Mouse (Mus musculus): ENCODE results near the gene Dop1b.
"Not testable (repeated sequence)": the region's sequence is repeated elsewhere in the genome, so short reads cannot be mapped to it uniquely, and the experiment has no call there.

Gene Dop1b

DNA sequence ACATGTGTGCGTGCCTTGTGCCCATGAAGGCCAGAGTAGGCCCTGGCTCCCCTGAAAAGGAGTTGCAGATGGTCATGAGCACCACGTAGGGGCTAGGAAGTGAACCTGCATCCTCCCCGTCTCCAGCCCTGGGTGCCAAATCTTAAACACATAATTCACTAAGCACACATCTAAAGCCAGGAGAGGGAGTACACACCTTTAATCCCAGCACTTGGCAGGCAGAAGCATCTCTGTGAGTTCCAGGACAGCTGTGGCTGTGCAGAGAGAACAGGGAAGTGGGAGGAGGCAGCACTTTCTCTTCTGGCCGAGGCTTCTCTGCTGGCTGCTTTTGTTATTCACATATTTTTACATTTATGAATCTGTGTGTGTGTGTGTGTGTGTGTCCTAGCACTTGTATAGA, 52.9 kb downstream of the Dop1b start:
- DNase-seq, result no peak

DNA sequence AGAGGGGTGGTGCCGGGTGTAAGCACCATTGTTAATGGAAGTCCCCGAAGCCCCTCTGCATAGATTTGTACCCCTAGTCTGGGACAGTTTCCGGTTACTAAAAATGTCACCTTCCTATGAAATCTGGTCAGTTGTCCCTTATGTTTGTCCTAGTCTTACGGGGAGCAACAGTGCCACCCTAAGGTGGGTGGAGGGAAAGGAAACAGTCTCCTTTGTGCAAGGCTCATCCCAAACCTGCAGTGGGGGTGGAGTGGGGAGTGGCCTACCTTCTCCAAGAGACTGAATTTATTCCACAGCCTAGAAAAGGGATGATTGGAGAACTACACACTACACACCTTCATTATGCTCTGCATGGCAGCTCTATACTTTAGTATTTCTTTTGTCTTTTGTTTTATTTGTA, 55.3 kb downstream of the Dop1b start:
- DNase-seq, result no peak

GRCm38 (mm10) chr16:93767548-93767947, 55.8 kb downstream of the Dop1b start:
- DNase-seq, result no peak

DNA sequence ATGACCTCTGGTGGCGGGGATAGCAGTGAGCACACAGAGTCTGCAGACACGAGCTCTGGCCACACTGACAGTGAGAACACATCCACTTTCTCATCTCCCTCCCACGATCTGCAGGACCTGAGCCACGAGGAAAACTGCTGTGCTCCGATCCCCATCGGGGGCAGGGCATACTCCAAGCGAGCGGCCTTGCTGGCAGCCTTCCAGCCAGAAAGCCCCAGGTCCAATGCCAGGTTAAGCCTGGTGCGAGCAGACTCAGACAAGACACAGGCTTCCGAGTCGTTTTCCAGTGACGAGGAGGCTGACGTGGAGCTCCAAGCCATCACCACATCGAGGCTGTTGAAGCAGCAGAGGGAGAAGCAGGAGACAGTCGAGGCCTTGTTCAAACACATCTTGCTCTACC, 57.9 kb downstream of the Dop1b start:
- no peak for DNase-seq

GRCm38 (mm10) chr16:93770271-93770926, 58.7 kb downstream of the Dop1b start:
- DNase-seq, result no peak

GRCm38 (mm10) chr16:93774658-93775057, 63.0 kb downstream of the Dop1b start:
- no peak for DNase-seq

DNA sequence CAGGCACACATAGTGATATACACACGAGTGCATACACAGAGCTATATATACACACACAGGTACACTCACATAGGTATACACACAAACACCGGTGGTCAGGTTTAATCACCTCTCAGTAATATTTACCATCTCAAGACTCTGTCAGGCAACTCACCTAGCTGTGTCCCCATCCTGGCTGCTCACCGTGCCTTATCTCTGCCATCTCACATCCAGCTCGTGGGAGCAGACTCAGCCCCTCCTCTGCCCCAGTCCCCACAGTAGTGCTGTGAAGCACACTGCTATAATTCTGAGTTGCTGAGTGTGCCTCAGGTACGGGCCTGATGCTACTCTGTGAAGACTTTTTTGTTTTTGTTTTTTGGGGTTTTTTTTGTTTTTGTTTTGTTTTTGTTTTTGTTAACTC, 64.8 kb downstream of the Dop1b start:
- DNase-seq, result no peak

GRCm38 (mm10) chr16:93777247-93777999, 65.7 kb downstream of the Dop1b start:
- no peak for DNase-seq

DNA sequence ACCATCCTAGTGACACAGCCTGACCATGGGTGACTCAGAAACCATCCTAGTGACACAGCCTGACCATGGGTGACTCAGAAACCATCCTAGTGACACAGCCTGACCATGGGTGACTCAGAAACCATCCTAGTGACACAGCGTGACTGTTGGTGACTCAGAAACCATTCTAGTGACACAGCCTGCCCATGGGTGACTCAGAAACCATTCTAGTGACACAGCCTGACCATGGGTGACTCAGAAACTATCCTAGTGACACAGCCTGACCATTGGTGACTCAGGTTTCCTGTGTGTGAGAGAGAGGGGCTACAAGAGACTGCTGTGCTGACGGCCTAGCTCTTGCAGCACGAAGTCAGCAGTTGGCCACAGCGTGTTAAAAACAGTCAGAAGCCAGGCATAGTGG, 66.7 kb downstream of the Dop1b start:
- DNase-seq, result not testable (repeated sequence)

DNA sequence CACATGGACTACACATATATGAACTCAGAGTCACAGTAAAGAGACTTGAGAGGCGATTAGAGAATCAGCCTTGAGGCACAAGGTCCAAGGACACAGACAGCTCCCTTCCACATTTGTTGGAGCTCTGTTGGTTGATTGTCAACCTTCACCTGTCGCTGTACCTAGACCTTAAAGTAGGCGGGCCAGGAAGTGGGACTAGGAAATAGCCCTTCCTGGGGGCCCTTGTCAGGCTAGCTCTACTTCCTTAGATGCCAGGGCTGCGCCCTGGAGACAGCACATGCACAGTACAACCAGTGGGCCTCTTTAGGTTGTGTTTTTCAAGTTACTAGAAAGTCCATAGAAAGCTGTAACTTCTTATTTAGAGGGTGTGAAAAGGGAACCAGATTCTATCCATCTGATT, 67.8 kb downstream of the Dop1b start:
- no peak for DNase-seq

DNA sequence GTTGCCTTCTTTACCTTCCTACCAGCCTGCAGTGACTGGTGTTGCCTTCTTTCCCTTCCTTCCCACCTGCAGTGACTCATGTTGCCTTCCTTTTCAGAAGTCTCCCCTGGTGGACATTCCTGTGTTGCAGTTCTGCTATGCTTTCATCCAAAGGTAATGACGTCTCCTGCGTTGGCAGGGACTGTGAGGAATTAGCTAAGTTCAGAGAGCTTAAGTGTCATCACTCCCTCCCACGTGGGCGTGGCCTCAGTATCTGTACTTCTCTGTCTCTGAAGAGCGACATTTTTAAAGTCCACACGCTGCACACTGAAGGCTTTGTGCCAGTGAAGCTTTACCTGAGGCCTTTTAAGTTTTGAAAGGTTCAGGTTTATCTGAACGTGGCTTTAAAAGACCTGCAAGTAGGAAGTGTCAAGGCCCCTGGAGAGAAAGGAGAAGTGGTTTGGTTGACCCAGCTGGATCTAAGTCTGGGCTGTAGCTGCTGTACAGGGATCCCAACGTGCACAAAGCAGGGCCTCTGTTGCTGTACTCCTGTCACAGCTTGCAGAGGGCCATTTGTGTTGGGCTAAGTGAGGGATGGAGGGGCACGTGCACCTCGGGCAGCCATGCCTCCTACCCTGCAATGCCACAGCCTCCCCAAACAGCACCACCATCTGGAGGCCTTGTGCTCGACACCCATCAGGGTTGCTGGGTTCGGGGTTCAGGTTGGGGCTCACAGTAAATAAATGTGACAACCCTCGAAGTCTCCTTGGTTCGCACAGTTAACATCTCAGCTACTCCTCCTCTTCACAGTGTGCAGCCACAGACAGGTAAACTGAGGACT, 69.2 kb downstream of the Dop1b start:
- no peak for DNase-seq

DNA sequence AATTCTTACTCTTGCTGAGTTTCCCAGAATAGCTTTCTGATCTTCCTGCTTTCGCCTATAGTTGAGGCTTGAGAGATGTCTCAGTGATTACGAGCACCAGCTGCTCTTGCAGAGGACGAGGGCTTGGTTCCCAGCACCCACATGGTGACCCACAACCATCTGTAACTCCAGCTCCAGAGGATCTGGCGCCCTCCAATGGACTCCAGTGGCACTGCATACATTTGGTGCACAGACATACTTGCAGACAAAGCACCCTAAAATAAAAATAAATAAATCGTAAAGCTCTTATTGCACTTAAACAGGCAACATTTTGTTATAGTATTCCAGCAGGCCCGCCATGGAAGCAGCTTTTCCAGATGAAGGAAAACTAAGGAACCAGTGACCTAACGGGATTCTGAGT, 72.5 kb downstream of the Dop1b start:
- no peak for DNase-seq

DNA sequence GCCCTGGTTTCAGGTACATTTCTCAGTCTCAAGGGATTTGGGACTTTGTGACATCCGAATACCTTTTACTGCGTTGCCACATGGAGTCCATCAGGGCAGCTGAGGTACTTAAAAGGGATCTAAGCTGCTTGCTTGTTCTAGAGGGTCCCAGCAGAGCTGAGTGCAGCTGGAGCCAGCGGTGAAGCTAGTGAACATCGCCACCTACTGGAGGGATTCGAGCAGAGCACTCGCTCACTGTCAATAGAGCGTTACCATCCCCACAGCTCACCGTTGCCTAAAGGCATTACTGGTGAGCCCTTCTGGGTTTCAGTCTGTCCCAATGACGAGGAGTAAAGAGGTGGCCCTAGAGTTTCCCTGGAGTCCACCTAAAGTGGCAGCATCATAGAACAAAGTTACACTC, 74.1 kb downstream of the Dop1b start:
- no peak for DNase-seq

- DNase-seq, result no peak
Observed at GRCm38 (mm10) chr16:93788388-93788787, 76.7 kb downstream of the Dop1b start.

- no peak for DNase-seq
Observed at GRCm38 (mm10) chr16:93788881-93789280, 77.2 kb downstream of the Dop1b start.

- DNase-seq, result no peak
Observed at GRCm38 (mm10) chr16:93789971-93790755, 78.5 kb downstream of the Dop1b start.

- no peak for DNase-seq
Observed at GRCm38 (mm10) chr16:93792981-93793630, 81.4 kb downstream of the Dop1b start.

GRCm38 (mm10) chr16:93794845-93795244, 83.1 kb downstream of the Dop1b start:
- no peak for DNase-seq

- DNase-seq, result no peak
Observed at GRCm38 (mm10) chr16:93795391-93795790, 83.7 kb downstream of the Dop1b start.

DNA sequence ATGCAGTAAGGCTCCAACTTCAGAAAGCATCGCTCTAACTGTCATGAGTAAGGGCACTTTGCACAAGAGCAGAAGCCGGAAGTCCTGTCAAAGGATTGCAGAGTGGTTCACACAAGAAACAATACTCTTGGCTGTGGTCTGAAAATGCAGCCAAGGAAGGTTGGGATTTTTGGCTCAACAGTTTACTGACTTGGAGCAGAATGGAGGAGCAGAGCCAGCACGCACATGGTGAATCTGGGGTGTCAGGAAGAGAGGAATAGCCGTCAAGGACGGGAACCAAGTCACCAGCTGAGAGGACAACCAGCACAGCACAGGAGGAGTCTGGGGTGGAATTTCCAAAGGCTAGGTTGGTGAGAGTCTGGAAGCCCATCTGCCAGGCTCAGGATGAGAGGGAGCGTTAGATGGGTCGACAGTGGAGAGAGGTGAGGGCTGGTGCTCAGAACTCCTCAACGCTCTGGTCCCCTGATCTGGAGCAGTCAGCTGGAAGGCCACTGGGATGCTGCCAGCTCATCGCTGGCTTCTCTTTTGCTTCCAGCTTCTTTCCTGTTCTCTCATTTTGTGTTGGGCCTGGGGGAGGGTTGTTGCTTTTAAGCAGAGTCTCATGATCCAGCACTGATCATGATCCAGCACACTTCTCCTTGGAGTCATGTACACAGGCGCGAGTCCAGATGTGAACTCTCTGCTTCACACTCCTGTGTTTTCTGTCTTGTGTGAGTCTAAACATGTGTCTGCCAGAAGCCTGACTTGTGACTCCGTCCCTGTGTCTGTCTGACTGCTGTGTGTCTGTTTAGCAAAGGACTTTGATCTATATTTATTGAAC, 85.5 kb downstream of the Dop1b start:
- no peak for DNase-seq

DNA sequence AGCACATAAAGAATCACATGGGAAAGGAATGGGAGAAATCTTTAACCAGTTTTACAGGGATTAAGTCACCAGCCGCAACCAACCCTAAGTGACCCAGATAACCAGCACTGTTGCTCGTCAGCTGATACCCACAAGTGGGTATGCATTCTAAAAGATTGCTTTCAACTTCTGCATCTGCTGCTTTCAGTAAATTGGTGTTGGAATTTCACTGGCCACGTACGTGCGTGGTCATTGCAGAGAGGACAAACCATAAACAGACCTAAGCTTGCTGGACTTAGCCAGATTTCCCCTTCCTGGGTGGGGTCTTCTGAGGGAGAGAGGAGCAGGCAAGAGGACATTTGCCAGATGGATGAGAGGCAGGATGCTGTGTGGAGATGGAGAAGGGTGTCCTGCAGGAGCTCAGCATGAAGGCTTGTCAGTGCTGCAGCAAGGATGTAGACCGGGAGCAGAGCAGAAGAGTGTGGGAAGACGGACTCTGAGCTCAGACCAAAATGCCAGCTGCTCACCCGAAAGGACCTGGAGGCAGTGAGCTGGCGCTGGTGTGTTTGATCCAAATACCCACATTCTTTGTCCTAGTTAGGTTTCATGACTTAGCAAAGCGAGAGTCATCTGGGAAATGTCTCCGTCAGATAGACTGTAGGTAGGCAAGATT, 86.3 kb downstream of the Dop1b start:
- DNase-seq, result no peak
